Mouse (Mus musculus): Measurements from ENCODE around the gene Nfkbib. TPM values are rescaled to one million over a fixed set of nuclear protein-coding genes. Genes with fewer than 3 reads are reported as not detected.

Gene Nfkbib
- total RNA-seq, 2 experiments from 2014 or later: 17.3 to 20.0 TPM

DNA sequence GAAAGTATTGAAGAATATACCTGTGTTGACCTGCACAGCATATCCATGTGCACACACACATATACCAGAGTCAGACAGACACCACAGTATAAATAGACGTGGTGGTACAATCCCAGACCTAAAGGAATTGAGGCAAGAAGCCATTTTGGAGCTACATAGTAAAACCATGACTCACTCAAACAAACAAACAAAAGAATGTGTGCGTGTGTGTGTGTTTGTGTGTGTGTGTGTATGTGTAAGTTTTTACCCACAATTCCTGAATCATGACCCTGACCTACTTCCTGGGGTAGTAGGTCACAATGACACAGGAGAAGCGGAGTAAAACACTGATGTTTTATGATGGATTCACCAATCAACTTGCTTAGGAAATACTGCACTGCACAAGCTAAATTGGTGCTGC, 34.1 kb upstream of the Nfkbib start:
- DNase-seq (ENCODE audit: low spot score in 2 of 2): no peak

DNA sequence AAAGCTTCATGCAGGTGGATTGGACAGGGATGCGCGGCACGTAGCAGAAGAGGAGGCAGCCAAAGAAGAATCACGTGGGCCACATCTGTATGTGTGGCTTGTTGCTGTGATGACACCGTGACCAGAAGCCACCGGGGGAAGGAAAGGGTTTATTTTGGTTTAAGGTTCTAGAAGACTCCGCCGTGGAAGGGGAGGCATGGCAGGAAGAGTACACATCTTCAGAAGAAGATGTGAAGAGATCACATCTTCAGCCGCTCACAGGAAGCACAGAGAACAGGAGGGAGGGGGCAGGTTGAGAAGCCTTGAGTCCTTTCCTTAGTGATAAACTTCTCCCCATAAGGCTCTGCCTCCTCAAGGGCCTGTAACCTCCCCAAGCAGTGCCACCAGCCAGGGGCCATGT, 32.7 kb upstream of the Nfkbib start:
- DNase-seq (ENCODE audit: low spot score in 2 of 2): no peak

DNA sequence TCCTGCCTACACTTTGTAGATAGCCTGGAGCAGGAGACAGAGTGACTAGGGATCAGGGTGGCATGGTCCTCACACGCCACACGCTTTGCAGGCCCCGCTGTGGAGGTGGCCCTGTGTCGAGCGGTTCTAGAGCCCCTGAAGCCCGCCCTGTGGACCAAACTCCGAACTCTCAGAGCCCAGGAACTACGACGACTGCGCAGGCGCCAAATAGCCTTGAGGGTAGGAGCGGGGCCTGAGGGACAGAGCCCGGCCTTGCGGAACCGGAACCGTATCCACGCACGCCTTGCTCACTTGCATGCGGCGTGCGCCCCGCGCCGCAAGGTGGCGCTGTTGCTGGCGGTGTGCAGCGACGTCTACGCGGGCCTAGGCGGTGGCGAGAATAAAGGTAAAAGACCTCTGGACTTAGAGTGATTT, 29.3 kb upstream of the Nfkbib start:
- DNase-seq (ENCODE audit: low spot score in 2 of 2): peak; percentile 74 to 85

DNA sequence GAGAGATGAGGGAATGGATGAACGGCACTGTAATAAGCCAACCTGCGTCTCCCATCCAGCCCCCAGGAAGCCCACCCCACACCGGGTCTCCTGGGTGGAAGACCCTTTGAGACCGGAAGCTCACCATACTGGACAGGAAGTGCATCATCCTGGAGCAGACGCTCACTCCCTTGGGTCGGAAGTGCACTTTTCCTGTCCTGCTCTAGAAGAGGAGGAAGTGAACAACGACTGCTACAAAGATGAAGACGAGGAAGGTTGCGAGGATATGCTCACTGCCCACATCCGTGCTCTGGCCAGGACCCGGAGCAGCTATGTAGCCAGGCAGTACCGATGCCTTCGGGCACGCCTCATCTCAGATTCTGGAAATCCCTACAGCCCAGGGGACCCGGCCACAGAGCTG, 28.5 kb upstream of the Nfkbib start:
- no peak for DNase-seq (ENCODE audit: low spot score in 2 of 2)

DNA sequence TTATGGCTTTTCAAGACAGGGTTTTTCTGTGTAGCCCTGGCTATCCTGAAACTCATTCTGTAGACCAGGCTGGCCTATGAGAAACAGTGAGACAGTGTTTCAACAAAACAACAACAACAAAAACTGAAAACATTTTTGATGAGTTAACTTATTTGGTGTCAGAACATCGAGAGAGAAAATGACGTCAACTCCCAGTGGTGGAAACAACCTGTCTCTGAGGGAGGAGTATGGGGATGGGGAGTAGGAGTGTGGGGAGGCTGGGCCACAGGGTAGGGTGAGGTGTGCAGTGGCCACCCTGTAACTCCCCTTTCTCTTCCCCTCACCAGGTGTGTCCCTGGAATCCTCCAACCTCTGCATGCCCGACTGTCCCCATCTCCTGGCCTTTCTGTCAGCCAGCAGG, 27.2 kb upstream of the Nfkbib start:
- no peak for DNase-seq (ENCODE audit: low spot score in 2 of 2)

DNA sequence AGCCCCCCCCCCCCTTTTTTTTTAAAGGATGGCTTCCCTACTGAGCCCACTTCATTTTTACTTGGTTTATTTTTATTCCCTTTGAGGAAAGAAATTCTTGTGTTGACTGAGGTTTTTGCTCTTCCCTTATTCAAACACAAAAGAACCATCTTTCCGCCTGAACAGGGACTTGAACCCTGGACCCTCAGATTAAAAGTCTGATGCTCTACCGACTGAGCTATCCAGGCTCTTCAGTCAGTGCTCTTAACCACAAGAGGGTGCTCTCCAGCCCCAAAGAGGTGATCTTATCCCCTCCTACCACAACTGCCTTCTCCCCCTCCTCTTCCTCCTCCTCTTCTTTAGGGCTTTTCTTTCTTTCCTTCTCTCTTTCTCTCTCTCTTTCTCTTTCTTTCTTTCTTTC, 26.5 kb upstream of the Nfkbib start:
- no peak for DNase-seq (ENCODE audit: low spot score in 2 of 2)

DNA sequence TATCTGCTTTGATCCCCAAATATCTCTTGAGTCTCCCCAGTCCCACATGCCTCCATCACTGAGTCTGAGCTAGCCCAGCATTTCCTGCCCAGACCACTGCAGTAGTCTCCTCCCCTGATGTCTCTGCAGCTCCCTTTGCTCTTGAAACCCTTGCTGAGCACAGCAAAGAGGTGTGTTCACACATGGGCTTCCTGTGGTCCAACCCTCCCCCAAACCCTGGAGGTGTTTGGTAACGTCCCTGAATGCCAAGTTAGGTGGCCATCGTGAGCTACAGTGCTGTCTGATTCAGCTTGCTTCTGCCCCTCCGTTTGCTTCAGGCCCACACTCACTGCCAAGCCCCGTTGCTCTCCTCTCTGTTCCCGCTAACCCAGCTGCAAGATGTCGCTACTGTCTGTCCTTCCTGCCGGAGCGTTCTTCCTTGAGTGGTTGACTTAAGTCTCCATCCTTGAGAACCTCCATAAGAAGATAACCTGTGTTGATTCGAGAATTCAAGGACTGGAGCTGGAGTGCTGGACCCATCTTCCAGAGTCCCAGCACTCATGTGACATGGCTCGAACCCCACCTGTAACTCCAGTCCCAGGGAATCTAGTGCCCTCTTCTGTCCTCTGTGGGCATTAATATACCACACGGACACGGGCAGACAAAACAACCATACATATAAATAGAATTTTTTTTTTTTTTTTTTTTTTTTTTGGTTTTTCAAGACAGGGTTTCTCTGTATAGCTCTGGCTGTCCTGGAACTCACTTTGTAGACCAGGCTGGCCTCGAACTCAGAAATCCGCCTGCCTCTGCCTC, 25.3 kb upstream of the Nfkbib start:
- no peak for DNase-seq (ENCODE audit: low spot score in 2 of 2)

DNA sequence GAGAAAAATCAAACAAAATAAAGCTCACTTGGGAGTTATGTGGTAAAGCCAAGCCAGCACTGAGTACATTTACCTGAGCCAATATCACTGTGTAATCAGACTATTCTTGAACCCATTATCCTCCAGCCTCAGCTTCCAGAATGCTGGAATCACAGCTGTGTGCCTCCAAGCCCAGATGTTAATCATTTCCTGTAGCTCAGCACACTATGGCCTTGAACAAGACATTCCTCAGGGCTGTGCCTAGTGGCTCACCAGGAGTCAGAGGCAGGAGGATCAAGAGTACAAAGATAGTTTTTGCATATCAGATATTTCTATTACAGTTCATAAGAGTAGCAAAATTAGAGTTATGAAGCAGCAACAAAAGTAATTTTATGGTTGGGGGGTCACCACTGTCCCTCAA, 24.4 kb upstream of the Nfkbib start:
- no peak for DNase-seq (ENCODE audit: low spot score in 2 of 2)

DNA sequence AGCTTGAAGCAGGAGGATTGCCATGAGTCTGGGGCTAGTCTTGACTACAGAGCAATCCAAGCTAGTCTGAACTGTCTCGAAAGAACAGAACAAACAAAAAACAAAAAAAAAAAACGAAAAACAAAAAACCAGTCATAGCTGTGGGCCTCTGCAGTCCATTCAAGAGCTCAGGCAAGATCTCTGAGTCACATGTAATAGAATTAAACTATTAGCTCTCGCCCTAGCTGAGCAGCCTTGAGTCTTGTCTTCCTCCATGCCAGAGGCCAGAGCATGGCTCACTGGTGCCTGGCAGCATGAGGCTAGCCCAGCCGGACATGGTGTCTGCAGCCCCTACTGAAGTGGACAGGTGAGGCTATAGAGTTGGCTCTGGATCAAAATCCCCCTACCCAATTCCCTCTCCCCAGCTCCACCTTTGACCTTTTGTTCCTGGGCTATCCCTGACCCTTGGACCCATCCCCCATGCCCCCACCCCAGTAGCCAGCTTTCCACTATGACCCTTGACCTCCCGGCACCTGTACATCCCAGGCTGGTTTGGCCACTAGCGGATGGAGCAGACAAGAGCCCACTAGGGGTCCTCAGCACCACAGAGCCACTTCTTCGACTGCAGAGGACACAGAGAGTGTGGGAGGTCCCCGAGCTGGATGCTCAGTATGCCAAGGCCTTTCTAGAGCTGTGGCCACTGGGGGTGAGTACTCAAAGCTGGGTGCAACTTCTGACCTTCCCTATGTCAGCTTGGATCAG, 22.9 kb upstream of the Nfkbib start:
- DNase-seq (ENCODE audit: low spot score in 2 of 2): no peak

DNA sequence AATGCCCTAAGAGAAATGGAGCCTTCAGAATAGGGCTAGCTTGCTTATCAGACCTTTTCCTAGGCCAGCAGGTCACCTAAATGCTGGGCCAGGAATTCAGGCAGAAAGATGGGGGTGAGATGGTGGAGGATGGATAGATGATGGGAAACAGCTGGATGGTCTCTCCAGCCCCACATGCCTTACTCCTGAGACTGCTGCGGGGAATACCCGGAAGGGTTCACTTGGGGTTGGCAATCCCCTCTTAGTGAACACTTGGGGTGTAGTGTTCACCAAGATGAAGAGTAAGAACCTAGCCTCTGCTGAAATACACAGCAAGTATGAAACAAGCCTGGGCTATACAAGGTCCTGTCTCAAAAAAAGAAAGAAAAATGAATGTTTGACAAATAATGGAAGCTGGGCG, 21.9 kb upstream of the Nfkbib start:
- no peak for DNase-seq (ENCODE audit: low spot score in 2 of 2)

DNA sequence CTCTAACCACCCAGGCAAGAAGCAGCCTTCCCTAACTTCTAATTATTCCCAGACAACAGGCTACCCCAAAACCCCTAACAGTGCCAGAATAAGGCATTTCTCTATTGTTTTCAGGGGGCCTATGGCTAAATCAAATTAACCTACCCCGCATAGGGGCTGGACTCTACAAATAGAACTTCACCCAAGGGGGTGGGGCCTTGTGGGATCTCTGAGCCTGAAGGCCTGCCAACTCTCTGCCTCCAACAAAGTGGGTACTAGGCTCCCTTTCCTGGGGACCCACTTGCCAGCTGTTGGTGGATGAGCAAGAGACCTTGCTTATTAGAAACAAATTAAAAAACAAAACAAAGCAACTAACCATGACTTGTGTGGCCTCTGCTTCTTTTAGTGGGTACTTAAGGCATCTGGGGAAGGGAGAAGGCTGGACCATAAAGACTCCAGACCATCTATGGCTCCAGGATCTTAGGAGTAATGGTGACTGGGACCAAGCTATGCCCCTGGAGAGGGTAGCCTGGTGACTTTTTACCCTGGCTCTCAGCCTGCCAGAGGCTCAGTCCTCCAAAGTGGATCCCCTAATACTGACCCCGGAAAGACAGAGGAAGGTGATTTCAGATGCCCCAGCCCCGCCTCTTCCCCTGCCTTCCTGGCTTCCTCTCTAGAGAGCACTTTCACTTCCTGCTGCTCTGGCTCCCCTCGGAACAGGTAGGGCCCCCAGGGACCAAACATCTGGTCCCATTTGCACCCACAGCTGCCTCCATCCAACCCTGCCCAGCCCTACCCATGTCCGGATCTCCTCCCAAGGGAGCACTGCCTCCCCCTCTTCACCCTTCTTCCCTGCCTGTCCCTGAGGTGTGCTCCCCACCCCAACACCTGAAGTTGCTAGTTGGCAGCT, 21.2 kb upstream of the Nfkbib start, which contains the start of gene Rinl:
Rinl (plus strand) TSS at position 663 of the 889 bp plus-strand sequence.
- no peak for DNase-seq (ENCODE audit: low spot score in 2 of 2)

DNA sequence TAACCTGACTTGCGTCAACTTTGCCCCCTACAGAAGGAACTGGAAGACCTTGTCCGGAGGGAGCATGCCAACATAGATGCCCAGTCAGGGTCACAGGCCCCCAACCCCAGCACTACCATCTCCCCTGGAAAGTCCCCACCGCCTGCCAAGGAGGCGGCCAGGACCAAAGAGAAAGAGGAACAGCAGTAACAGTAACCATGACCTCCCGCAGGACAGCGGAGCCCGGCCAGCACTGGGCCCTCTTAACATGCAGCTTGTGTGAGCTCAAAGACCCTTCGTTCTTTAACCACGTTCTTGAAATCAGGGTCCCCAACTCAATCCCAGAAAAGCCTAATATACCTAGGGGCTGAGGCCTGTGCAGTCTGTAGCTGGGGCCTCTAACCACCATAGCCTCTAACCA, 20.6 kb upstream of the Nfkbib start:
- no peak for DNase-seq (ENCODE audit: low spot score in 2 of 2)

DNA sequence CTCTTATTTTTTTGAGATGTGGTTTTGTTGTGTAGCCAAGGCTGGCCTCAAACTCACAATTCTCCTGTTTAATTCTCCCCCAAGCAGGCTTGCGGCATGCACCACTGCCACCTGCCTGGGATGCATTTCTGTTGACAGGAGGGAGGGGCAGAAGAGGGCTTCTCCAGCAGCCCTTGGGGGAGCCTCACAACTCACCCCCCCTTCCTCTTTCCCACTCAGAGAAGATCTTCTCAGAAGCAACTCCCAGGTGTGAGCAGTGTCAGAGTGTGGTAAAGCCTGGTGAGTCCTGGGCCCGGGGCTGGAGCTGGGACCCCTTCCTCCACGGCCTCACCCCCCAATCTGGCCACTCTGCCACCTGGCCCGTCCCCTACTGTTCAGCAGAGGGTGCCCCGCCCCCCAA, 17.8 kb upstream of the Nfkbib start:
- no peak for DNase-seq (ENCODE audit: low spot score in 2 of 2)

DNA sequence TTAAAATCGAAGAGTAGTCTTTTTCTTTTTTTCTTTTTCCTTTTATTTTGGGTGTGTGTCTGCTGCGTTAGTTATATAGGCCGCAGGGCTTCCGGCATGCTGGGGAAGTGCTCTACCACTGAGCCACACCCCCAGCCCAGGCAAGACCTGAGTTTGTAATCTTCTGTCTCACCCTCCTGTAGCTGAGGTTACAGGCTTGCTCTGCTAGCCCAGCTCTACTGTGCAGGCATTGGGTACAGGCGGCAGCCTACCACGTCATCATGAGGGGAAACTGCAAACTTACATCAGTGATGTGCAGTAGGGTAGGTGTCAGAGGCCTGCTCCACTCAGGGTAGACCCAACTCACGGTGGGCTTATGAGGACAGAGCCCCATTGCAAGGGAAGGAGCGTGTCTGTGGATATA, 13.9 kb upstream of the Nfkbib start:
- no peak for DNase-seq (ENCODE audit: low spot score in 2 of 2)

DNA sequence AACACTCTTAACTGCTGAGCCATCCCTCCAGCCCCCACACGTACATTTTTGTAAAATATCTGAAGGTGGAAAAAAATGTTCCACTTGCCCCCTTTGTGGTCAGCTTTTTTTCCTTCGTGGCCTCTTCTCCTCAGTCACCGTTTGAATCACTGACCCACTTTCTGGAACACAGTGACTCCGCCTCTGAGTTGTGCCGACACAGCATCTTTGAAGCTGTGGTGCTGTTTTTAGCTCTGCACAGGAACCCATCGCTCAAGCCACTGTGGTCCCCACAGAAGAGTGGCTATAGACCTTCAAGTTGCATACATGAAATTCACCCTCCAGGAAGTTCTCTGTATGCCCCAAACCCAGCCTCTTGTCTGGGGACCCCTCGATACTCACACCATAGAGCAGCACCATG, 13.5 kb upstream of the Nfkbib start:
- no peak for DNase-seq (ENCODE audit: low spot score in 2 of 2)

DNA sequence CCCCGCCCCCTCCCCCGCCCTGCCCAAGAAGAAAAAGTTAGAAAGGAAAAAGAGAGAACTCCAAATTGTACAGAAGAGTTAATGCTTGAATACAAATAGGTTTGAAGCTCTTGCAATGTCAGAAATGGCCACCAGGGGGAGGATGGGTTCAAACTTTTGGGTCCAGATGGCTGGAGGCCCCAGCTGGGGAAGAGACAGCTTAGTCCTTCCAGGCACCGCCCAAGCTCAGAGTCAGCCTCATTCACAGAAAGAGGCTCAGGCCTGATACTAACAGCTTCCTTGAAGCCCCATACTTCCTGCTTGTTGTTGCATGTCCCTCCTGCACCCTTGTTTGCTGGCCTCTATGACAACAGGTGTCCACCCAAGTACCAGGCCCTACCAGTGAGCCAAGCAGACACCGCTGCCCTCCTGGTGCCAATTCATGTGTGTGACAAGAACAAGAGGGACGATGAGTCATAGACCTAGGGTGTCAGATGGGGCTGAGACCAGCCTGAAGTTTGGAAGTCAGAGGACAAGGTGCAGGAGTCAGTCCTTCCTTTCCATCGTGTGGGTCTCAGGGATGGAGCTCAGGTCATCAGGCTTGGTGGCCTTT, 12.9 kb upstream of the Nfkbib start:
- DNase-seq (ENCODE audit: low spot score in 2 of 2): peak; percentile 85 to 92

DNA sequence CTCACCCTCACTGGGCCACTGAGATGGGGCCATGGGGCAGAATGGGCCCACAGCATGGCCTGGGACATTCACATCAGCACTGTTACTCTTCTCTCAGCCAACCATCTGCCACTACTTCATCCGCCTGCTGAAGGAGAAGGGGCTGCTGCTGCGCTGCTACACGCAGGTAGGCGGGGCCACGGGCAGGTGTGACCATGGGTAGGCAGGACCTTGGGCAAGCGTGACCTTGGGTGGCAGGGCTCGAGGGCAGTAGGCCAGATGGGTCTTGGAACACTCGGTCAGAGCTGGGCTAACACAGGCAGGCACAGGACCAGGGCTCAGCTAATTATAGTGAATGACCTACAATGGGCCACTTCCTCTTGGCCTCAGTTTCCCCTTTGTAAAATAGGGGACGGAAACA, 11.5 kb upstream of the Nfkbib start:
- DNase-seq (ENCODE audit: low spot score in 2 of 2): no peak

DNA sequence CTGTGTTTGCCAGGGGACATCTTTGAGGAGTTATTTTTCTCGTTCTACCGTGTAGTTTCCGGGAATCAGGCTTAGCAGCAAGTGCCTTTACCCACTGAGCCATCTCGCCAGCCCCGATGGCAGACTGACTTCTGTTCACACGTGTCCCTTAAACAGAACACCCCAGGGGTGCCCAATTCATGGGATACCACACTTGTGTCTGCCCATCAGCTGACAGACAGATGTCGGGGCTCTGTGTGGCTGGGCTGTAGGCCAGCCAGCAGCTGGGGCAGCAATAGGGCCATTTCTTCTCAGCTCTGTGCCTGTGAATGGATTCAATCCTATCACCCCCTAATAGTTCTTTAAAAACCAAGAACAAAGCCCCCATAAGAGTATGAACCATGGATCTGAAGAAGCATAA, 7.8 kb upstream of the Nfkbib start:
- no peak for DNase-seq (ENCODE audit: low spot score in 2 of 2)

DNA sequence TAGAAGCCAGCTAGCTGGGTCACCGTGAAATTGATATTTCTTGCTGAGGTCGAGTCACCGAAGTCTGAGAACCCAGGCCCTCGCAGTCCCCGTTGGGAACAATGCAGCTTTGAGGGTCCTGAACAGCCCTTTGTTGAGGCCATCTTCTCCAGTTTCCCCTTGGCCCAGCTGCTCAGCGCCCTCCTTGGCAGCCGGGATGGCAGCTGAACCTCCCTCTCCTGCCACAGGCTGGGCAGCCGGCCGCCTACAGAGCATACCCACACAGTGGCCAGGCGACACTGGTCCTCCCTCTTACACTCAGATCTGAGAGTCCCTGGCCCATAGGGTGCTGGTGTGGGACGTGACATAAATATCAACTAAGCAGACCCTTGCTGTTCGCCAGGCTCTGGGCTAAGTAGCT, 6.9 kb upstream of the Nfkbib start:
- DNase-seq (ENCODE audit: low spot score in 2 of 2): no peak

DNA sequence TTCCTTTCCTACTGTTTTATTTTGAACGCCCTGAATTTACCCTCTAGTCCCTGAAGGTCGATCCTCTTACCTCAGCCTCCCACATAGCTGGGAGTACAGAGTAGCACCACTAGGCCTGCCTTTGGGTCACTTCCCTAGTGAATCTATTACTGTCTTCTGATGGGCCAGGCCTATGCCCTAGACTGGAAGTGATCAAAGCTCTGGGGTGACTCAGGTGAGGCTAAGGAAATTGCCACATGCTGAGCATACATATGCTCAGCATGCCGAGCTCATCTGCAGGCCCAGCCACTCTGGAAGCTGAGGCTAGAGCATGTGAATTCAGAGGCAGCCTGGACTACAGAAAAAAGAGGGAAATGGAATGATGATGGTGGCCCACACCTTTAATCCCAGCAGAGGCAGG, 5.9 kb upstream of the Nfkbib start:
- DNase-seq (ENCODE audit: low spot score in 2 of 2): no peak

DNA sequence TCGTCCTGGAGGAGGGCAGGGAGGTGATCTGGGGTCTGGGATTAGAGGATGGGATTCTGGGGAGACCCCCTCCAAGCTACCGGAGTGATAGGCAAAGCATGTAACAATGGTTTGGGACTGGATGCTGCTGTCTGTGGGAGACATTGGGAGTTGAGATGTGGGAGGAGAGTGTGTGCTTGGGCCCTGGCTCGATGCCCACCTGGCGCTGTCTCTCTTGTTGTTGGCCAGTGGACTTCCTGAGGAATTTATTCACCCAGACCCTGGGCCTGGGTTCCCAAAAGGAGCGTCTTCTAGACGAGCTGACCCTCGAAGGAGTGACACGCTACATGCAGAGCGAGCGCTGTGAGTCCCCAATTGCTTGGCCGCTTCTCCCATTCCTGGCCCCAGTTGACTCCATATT, 4.6 kb upstream of the Nfkbib start:
- DNase-seq (ENCODE audit: low spot score in 2 of 2): peak in 1 of 2 experiments; percentile 42

Data from gastrocnemius, postnatal 4 days (tissue).